Mouse (Mus musculus) mesoderm, embryonic 11.5 days (tissue): Measurements from ENCODE around the gene Slc26a6.

Experiments
- DNase-seq: peaks from one replicate; pipeline ENCODE4 v3.0.0-alpha.2; 2012; ENCODE audit warnings: low read depth, low spot score

The Slc26a6 gene

GRCm38 (mm10) chr9:108955241-108955640 lies 102.2 kb downstream of the Slc26a6 start:
- no peak for DNase-seq

- DNase-seq, result no peak
Observed at GRCm38 (mm10) chr9:108955846-108956245, 102.8 kb downstream of the Slc26a6 start.
